Mouse (Mus musculus): ENCODE data around the gene Prdm10. TPM values are rescaled to one million over a fixed set of nuclear protein-coding genes. Genes with fewer than 3 reads are reported as not detected.

Gene Prdm10
- polyA plus RNA-seq, 2 experiments = 2.3 to 4.9 TPM

- WGBS (ENCODE audit: insufficient replicate concordance) = 67% methylated on average over 5 of the region's 5 CpGs
- Histone ChIP-seq H3K27ac (no peak overlapping the region), H3K9ac (replicated peaks) (peak overlapping the region; percentile 87), H3K9me3 (ENCODE audit: control insufficient read depth, low read length) (no peaks in the 10 kb centered on the region), H3K36me3 (replicated peaks; ENCODE audit: control insufficient read depth, insufficient read depth, low read depth) (peaks cover 11% of the 10 kb centered on the region), H3K4me3 (ENCODE audit: insufficient read depth in 1 of 2, low read depth in 2 of 2, low read length in 2 of 2) (peak overlapping the region; percentile 66 to 89; a peak in 3 of 4 replicates), H3K4me2 (ENCODE audit: low read depth) (peak overlapping the region; percentile 69), H3K4me1 (replicated peaks; ENCODE audit: control insufficient read depth in 2 of 2, insufficient read depth in 2 of 2, low read length in 1 of 2) (peaks cover 13 to 15% of the 10 kb centered on the region in 2 experiments), H3K27me3 (ENCODE audit: control insufficient read depth, insufficient read depth, low read length) (no peaks in the 10 kb centered on the region)
- DNase-seq (ENCODE audit: low read depth in 3 of 3, low spot score in 3 of 3) (no peak), ATAC-seq (ENCODE audit: insufficient read depth) (no peak)
- TF ChIP-seq CTCF (IDR thresholded peaks at IDR 0.05; ENCODE audit: low read depth) (no peak), EP300 (IDR thresholded peaks at IDR 0.05; ENCODE audit: low read depth) (no peak)
These were observed 106.9 kb downstream of the Prdm10 start for GRCm38 (mm10) chr9:31387206-31387605.

- Histone ChIP-seq H3K27ac (no peak overlapping the region), H3K27me3 (ENCODE audit: control insufficient read depth, insufficient read depth, low read length) (no peaks in the 10 kb centered on the region), H3K9ac (replicated peaks) (no peak overlapping the region), H3K4me2 (ENCODE audit: low read depth) (no peak overlapping the region), H3K36me3 (replicated peaks; ENCODE audit: control insufficient read depth, insufficient read depth, low read depth) (peaks cover 58% of the 10 kb centered on the region), H3K9me3 (ENCODE audit: control insufficient read depth, low read length) (no peaks in the 10 kb centered on the region), H3K4me1 (replicated peaks; ENCODE audit: control insufficient read depth in 2 of 2, insufficient read depth in 2 of 2, low read length in 1 of 2) (no peaks in the 10 kb centered on the region), H3K4me3 (ENCODE audit: insufficient read depth in 1 of 2, low read depth in 2 of 2, low read length in 2 of 2) (no peak overlapping the region)
- WGBS (ENCODE audit: insufficient replicate concordance) = 40% methylated on average over 4 of the region's 4 CpGs
- peak; percentile 92 for TF ChIP-seq CTCF (IDR thresholded peaks at IDR 0.05; ENCODE audit: low read depth)
- TF ChIP-seq EP300 (IDR thresholded peaks at IDR 0.05; ENCODE audit: low read depth) = no peak
- peak in 1 of 3 experiments; percentile 35 for DNase-seq (ENCODE audit: low read depth in 3 of 3, low spot score in 3 of 3)
- no peak for ATAC-seq (ENCODE audit: insufficient read depth)
These were observed 120.1 kb downstream of the Prdm10 start for GRCm38 (mm10) chr9:31400441-31400840.

GRCm38 (mm10) chr9:31404311-31404710, 124.0 kb downstream of the Prdm10 start:
- Histone ChIP-seq H3K36me3 (replicated peaks; ENCODE audit: control insufficient read depth, insufficient read depth, low read depth) (peaks cover 50% of the 10 kb centered on the region), H3K9me3 (ENCODE audit: control insufficient read depth, low read length) (no peaks in the 10 kb centered on the region), H3K4me3 (ENCODE audit: insufficient read depth in 1 of 2, low read depth in 2 of 2, low read length in 2 of 2) (no peak overlapping the region), H3K4me1 (replicated peaks; ENCODE audit: control insufficient read depth in 2 of 2, insufficient read depth in 2 of 2, low read length in 1 of 2) (no peaks in the 10 kb centered on the region), H3K9ac (replicated peaks) (no peak overlapping the region), H3K27me3 (ENCODE audit: control insufficient read depth, insufficient read depth, low read length) (no peaks in the 10 kb centered on the region), H3K27ac (no peak overlapping the region), H3K4me2 (ENCODE audit: low read depth) (no peak overlapping the region)
- DNase-seq (ENCODE audit: low read depth in 3 of 3, low spot score in 3 of 3) (no peak), ATAC-seq (ENCODE audit: insufficient read depth) (no peak)
- TF ChIP-seq CTCF (IDR thresholded peaks at IDR 0.05; ENCODE audit: low read depth) = peak; percentile 14; the same call in 1 of the 2 replicates
- TF ChIP-seq EP300 (IDR thresholded peaks at IDR 0.05; ENCODE audit: low read depth) = no peak
- WGBS (ENCODE audit: insufficient replicate concordance) = 67% methylated on average over 2 of the region's 2 CpGs

- Histone ChIP-seq H3K4me3 (ENCODE audit: insufficient read depth in 1 of 2, low read depth in 2 of 2, low read length in 2 of 2) (no peak overlapping the region), H3K9me3 (ENCODE audit: control insufficient read depth, low read length) (no peaks in the 10 kb centered on the region), H3K27ac (no peak overlapping the region), H3K9ac (replicated peaks) (no peak overlapping the region), H3K36me3 (replicated peaks; ENCODE audit: control insufficient read depth, insufficient read depth, low read depth) (peaks cover 52% of the 10 kb centered on the region), H3K27me3 (ENCODE audit: control insufficient read depth, insufficient read depth, low read length) (no peaks in the 10 kb centered on the region), H3K4me1 (replicated peaks; ENCODE audit: control insufficient read depth in 2 of 2, insufficient read depth in 2 of 2, low read length in 1 of 2) (no peaks in the 10 kb centered on the region), H3K4me2 (ENCODE audit: low read depth) (no peak overlapping the region)
- ATAC-seq (ENCODE audit: insufficient read depth) (no peak), DNase-seq (ENCODE audit: low read depth in 3 of 3, low spot score in 3 of 3) (no peak)
- TF ChIP-seq CTCF (IDR thresholded peaks at IDR 0.05; ENCODE audit: low read depth) = peak; percentile 92
- no peak for TF ChIP-seq EP300 (IDR thresholded peaks at IDR 0.05; ENCODE audit: low read depth)
- 56% methylated on average over 6 of the region's 6 CpGs for WGBS (ENCODE audit: insufficient replicate concordance)
These were observed 124.9 kb downstream of the Prdm10 start for GRCm38 (mm10) chr9:31405217-31405616.

- Histone ChIP-seq H3K4me3 (ENCODE audit: insufficient read depth in 1 of 2, low read depth in 2 of 2, low read length in 2 of 2) (no peak overlapping the region), H3K9ac (replicated peaks) (no peak overlapping the region), H3K4me2 (ENCODE audit: low read depth) (no peak overlapping the region), H3K9me3 (ENCODE audit: control insufficient read depth, low read length) (no peaks in the 10 kb centered on the region), H3K4me1 (replicated peaks; ENCODE audit: control insufficient read depth in 2 of 2, insufficient read depth in 2 of 2, low read length in 1 of 2) (no peaks in the 10 kb centered on the region), H3K36me3 (replicated peaks; ENCODE audit: control insufficient read depth, insufficient read depth, low read depth) (peaks cover 51% of the 10 kb centered on the region), H3K27me3 (ENCODE audit: control insufficient read depth, insufficient read depth, low read length) (no peaks in the 10 kb centered on the region), H3K27ac (no peak overlapping the region)
- DNase-seq (ENCODE audit: low read depth in 3 of 3, low spot score in 3 of 3) (no peak), ATAC-seq (ENCODE audit: insufficient read depth) (no peak)
- WGBS (ENCODE audit: insufficient replicate concordance) = 66% methylated on average over 4 of the region's 4 CpGs
- no peak for TF ChIP-seq EP300 (IDR thresholded peaks at IDR 0.05; ENCODE audit: low read depth)
- TF ChIP-seq CTCF (IDR thresholded peaks at IDR 0.05; ENCODE audit: low read depth) = no peak
These were observed 131.8 kb downstream of the Prdm10 start for GRCm38 (mm10) chr9:31412165-31412564.
